Mouse (Mus musculus): Measurements from ENCODE around the gene Ciart. TPM values are rescaled to one million over a fixed set of nuclear protein-coding genes. Genes with fewer than 3 reads are reported as not detected.
"Not testable (repeated sequence)": the region's sequence is repeated elsewhere in the genome, so short reads cannot be mapped to it uniquely, and the experiment has no call there.

Gene Ciart
- polyA plus RNA-seq, 1 experiment from 2014 or later: 1.1 TPM

DNA sequence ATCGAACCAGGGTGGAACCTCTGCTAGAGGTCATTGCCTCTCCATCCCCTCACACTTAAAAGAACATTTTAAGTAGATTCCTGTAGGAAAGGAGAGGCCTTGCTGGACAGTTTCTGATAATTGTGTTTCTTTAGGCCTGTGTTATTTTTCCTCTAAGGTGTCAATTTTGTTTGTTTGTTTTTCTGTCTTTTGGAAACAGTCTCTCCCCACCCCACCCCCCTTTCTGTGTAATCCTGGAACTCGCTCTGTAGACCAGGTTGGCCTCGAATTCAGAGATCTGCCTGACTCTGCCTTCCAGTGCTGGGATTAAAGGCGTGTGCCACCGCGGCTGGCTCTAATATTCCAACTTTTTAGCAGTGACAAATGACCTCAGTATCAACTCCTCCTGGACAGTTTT, 46.2 kb upstream of the Ciart start:
- Histone ChIP-seq H3K36me3 (ENCODE audit: insufficient read depth, low read length) (no peaks in the 10 kb centered on the region), H3K4me2 (ENCODE audit: low read length) (peak overlapping the region; percentile 56), H3K9me3 (replicated peaks; ENCODE audit: low read length) (no peaks in the 10 kb centered on the region), H3K27me3 (ENCODE audit: insufficient read depth, low read length) (no peaks in the 10 kb centered on the region), H3K4me1 (replicated peaks; ENCODE audit: insufficient read depth, low read length) (peaks cover 4% of the 10 kb centered on the region), H3K9ac (ENCODE audit: low read depth, low read length) (peak overlapping the region; percentile 43), H3K27ac (0 out of 2 replicates have a peak overlapping the region, but pooled peaks have one; percentile 8), H3K4me3 (replicated peaks; ENCODE audit: low read depth, low read length) (peak overlapping the region; percentile 29)
- TF ChIP-seq CTCF (IDR thresholded peaks at IDR 0.05; ENCODE audit: low read depth): no peak
- ATAC-seq (replicated peaks; ENCODE audit: low FRiP score, low read depth) (no peak), DNase-seq (ENCODE audit: low spot score) (no peak)
- WGBS: 48% methylated on average over 6 of the region's 6 CpGs

DNA sequence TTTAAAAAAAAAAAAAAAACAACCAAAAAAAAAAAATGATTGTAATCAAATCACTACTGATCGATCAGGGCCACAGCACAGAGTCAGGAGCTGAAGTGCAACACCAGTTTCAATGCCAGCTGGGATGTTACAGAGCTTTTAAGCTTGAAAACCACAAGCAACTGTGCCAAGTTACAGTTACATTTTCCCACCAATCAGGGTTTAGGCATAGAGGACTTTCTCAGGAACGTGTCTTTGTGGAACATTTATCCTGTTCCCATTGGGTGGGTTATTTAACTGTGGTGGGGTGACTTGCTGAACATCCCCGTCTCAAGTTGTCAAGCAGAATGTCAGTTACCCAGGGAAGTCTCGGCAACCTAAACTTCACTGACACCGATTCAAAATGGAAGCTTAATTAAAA, 43.0 kb upstream of the Ciart start:
- H3K27me3 ChIP-seq (ENCODE audit: insufficient read depth, low read length): no peaks in the 10 kb centered on the region
- H3K27ac ChIP-seq: no peak overlapping the region
- H3K36me3 ChIP-seq (ENCODE audit: insufficient read depth, low read length): no peaks in the 10 kb centered on the region
- DNase-seq (ENCODE audit: low spot score) (no peak), ATAC-seq (replicated peaks; ENCODE audit: low FRiP score, low read depth) (no peak)
- 82% methylated on average over 5 of the region's 5 CpGs for WGBS
- H3K9ac ChIP-seq (ENCODE audit: low read depth, low read length): no peak overlapping the region
- TF ChIP-seq CTCF (IDR thresholded peaks at IDR 0.05; ENCODE audit: low read depth): no peak
- no peak overlapping the region for H3K4me2 ChIP-seq (ENCODE audit: low read length)
- H3K4me1 ChIP-seq (replicated peaks; ENCODE audit: insufficient read depth, low read length): no peaks in the 10 kb centered on the region; the same call in 1 of the 2 replicates
- H3K4me3 ChIP-seq (replicated peaks; ENCODE audit: low read depth, low read length): no peak overlapping the region
- H3K9me3 ChIP-seq (replicated peaks; ENCODE audit: low read length): no peaks in the 10 kb centered on the region

DNA sequence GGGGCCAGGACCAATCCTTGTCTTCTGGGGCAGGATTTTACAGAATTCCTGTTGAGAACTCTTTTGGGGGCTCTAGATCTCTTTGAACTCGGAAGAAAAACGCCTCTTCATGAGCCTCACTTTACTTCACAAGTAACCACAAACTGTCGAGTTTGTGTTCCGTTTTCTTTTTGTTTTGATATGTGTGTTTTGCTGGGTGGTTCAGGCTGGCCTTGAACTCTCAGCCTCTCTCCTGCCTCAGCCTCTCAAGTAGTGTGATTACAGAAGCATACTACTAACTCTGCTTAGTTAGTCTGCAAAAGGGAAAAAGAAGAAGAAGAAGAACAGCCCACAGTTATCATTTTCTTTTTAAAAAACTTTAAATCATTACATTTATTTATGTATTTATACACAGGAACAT, 42.1 kb upstream of the Ciart start:
- Histone ChIP-seq H3K36me3 (ENCODE audit: insufficient read depth, low read length) (no peaks in the 10 kb centered on the region), H3K27ac (no peak overlapping the region), H3K27me3 (ENCODE audit: insufficient read depth, low read length) (no peaks in the 10 kb centered on the region), H3K4me3 (replicated peaks; ENCODE audit: low read depth, low read length) (no peak overlapping the region), H3K9ac (ENCODE audit: low read depth, low read length) (no peak overlapping the region), H3K4me2 (ENCODE audit: low read length) (no peak overlapping the region), H3K4me1 (replicated peaks; ENCODE audit: insufficient read depth, low read length) (no peaks in the 10 kb centered on the region; the same call in 1 of the 2 replicates), H3K9me3 (replicated peaks; ENCODE audit: low read length) (no peaks in the 10 kb centered on the region)
- no peak for ATAC-seq (replicated peaks; ENCODE audit: low FRiP score, low read depth)
- WGBS: 52% methylated on average over 4 of the region's 4 CpGs
- no peak for TF ChIP-seq CTCF (IDR thresholded peaks at IDR 0.05; ENCODE audit: low read depth)
- no peak for DNase-seq (ENCODE audit: low spot score)

DNA sequence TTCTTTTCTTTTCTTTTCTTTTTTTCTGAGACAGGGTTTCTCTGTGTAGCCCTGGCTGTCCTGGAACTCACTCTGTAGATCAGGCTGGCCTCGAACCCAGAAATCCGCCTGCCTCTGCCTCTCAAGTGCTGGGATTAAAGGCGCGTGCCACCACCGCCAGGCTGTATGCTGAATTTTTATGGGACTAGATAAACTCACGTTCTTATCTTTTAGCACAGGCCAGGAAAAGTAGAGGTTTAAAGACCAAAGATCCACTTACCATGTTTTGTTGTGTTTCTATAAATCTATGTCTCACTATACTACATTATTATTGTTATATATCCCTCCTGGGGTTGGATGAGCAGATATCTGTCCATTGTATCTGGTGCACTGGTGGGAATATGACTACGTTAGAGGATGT, 41.4 kb upstream of the Ciart start:
- not testable (repeated sequence) for H3K4me1 ChIP-seq (replicated peaks; ENCODE audit: insufficient read depth, low read length); H3K4me3 ChIP-seq (replicated peaks; ENCODE audit: low read depth, low read length); H3K9me3 ChIP-seq (replicated peaks; ENCODE audit: low read length); DNase-seq (ENCODE audit: low spot score); ATAC-seq (replicated peaks; ENCODE audit: low FRiP score, low read depth); H3K36me3 ChIP-seq (ENCODE audit: insufficient read depth, low read length); H3K4me2 ChIP-seq (ENCODE audit: low read length); H3K27me3 ChIP-seq (ENCODE audit: insufficient read depth, low read length); H3K27ac ChIP-seq; H3K9ac ChIP-seq (ENCODE audit: low read depth, low read length)
- WGBS: 87% methylated on average over 7 of the region's 7 CpGs

DNA sequence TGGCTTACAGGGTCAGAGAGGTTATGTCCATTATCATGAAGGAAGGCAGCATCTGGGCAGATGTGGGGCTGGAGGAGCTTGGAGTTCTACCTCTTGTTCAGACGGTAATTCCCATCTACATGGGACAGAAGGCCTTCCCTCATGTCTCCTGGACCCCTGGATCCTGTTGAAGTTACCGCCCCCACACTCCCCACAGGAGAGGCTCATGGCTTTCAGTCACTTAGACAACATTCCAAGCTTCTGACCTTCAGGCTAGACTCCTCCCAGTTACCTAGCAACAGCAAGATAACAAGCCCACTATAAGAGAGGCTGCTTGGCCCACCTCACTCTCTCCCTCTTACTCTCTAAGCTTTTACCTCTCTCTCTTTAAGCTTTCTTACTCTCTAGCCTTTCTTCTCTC, 38.5 kb upstream of the Ciart start:
- not testable (repeated sequence) for ATAC-seq (replicated peaks; ENCODE audit: low FRiP score, low read depth); H3K4me2 ChIP-seq (ENCODE audit: low read length); H3K27me3 ChIP-seq (ENCODE audit: insufficient read depth, low read length); H3K9me3 ChIP-seq (replicated peaks; ENCODE audit: low read length); H3K4me3 ChIP-seq (replicated peaks; ENCODE audit: low read depth, low read length); H3K36me3 ChIP-seq (ENCODE audit: insufficient read depth, low read length); H3K27ac ChIP-seq; DNase-seq (ENCODE audit: low spot score); H3K4me1 ChIP-seq (replicated peaks; ENCODE audit: insufficient read depth, low read length); H3K9ac ChIP-seq (ENCODE audit: low read depth, low read length)
- WGBS: 53% methylated on average over 2 of the region's 2 CpGs

DNA sequence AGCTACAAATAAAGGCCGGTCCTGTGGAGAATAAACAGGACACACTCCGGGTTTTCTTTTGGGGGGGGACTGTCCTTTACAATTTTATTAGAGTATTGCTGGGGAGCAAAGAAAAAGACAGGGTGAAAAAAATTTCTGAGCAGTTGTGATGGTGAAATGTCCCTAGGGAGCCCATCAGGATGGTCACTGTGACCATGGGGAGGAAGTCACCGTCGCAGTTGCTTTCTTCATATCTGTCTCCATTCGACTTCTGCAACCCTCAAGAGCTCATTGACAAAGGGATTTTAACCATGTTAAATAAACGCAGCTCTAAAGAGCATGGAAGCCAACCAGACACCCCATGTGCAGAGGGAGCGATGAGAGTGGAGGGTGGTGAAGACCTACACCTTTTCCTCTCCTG, 34.7 kb upstream of the Ciart start:
- no peak for TF ChIP-seq CTCF (IDR thresholded peaks at IDR 0.05; ENCODE audit: low read depth)
- no peak for DNase-seq (ENCODE audit: low spot score)
- H3K9me3 ChIP-seq (replicated peaks; ENCODE audit: low read length): no peaks in the 10 kb centered on the region
- H3K36me3 ChIP-seq (ENCODE audit: insufficient read depth, low read length): no peaks in the 10 kb centered on the region
- H3K27me3 ChIP-seq (ENCODE audit: insufficient read depth, low read length): no peaks in the 10 kb centered on the region
- no peak for ATAC-seq (replicated peaks; ENCODE audit: low FRiP score, low read depth)
- no peak overlapping the region for H3K4me2 ChIP-seq (ENCODE audit: low read length)
- H3K4me3 ChIP-seq (replicated peaks; ENCODE audit: low read depth, low read length): no peak overlapping the region
- H3K9ac ChIP-seq (ENCODE audit: low read depth, low read length): no peak overlapping the region
- WGBS: 76% methylated on average over 7 of the region's 7 CpGs
- no peak overlapping the region for H3K27ac ChIP-seq
- no peaks in the 10 kb centered on the region for H3K4me1 ChIP-seq (replicated peaks; ENCODE audit: insufficient read depth, low read length)

DNA sequence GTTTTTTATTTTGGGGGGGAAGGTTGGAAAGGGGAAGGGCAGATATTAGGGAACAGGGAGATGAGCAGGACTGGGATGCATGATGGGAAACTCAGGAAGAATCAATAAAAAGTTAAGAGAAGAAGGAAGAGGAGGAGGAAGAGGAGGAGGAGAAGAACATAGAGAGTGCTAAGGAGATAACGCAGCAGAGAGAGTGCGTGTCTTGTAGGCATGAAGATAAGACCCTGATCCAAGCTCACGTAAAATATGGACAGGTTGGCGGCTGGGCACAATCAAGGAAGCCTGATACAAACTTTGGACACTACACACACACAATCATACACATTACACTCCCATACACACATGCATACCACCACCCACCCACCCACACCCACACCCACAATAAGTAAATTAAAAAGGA, 32.7 kb upstream of the Ciart start:
- WGBS: 88% methylated on average over 4 of the region's 4 CpGs
- Histone ChIP-seq H3K4me2 (ENCODE audit: low read length) (no peak overlapping the region), H3K4me3 (replicated peaks; ENCODE audit: low read depth, low read length) (no peak overlapping the region), H3K36me3 (ENCODE audit: insufficient read depth, low read length) (no peaks in the 10 kb centered on the region), H3K9me3 (replicated peaks; ENCODE audit: low read length) (no peaks in the 10 kb centered on the region), H3K27ac (no peak overlapping the region), H3K4me1 (replicated peaks; ENCODE audit: insufficient read depth, low read length) (no peaks in the 10 kb centered on the region), H3K9ac (ENCODE audit: low read depth, low read length) (no peak overlapping the region), H3K27me3 (ENCODE audit: insufficient read depth, low read length) (no peaks in the 10 kb centered on the region)
- ATAC-seq (replicated peaks; ENCODE audit: low FRiP score, low read depth) (no peak), DNase-seq (ENCODE audit: low spot score) (no peak)
- no peak for TF ChIP-seq CTCF (IDR thresholded peaks at IDR 0.05; ENCODE audit: low read depth)

Measured in kidney, postnatal 0 days (tissue).